Mouse (Mus musculus) myocyte (in vitro differentiated cells): ENCODE results near the gene Gm19426. TPM values are rescaled to one million over a fixed set of nuclear protein-coding genes. Genes with fewer than 3 reads are reported as not detected.

Experiments
- H3K27me3 ChIP-seq: one replicate; pipeline ENCODE4 v1.6.1; 2011; ENCODE audit not compliant: control insufficient read depth, insufficient read depth, insufficient read length
- H3K36me3 ChIP-seq: one replicate; pipeline ENCODE4 v1.6.1; 2011; ENCODE audit not compliant: control insufficient read depth, insufficient read depth
- H3K4me2 ChIP-seq: one replicate; pipeline ENCODE4 v1.6.1; 2011; ENCODE audit warnings: low read depth, control low read depth
- H3K4me3 ChIP-seq: one replicate; pipeline ENCODE4 v1.5.1; 2011; ENCODE audit warnings: mild to moderate bottlenecking, control low read depth, moderate library complexity
- H3K79me2 ChIP-seq: one replicate; pipeline ENCODE4 v1.6.1; 2011; ENCODE audit not compliant: control insufficient read depth, insufficient read depth
- H3ac ChIP-seq: one replicate; pipeline ENCODE4 v1.6.1; 2011; ENCODE audit not compliant: control insufficient read depth, insufficient read length
- CEBPB ChIP-seq: IDR thresholded peaks from 2 replicates; pipeline ENCODE4 v1.6.1; 2011; ENCODE audit warnings: mild to moderate bottlenecking, moderate library complexity; ENCODE audit not compliant: poor library complexity, insufficient read depth, severe bottlenecking
- E2F4 ChIP-seq: IDR thresholded peaks from one replicate; pipeline ENCODE4 v1.6.1; 2011; ENCODE audit warnings: mild to moderate bottlenecking, control low read depth, moderate library complexity; ENCODE audit not compliant: insufficient read depth
- MAX ChIP-seq: IDR thresholded peaks from one replicate; pipeline ENCODE4 v1.6.1; 2011; ENCODE audit warnings: low read depth, mild to moderate bottlenecking, control low read depth
- MYOD1 ChIP-seq, 3 experiments: IDR thresholded peaks; one replicate each; pipeline ENCODE4 v1.6.1; 2011; ENCODE audit warnings: control low read depth in 2 of 3, low read depth in 2 of 3, mild to moderate bottlenecking in 2 of 3, moderate library complexity in 1 of 3; ENCODE audit not compliant: insufficient read length in 2 of 3, control insufficient read depth in 1 of 3
- MYOG ChIP-seq, 3 experiments: IDR thresholded peaks; one replicate each; pipeline ENCODE4 v1.6.1; 2011; ENCODE audit warnings: control low read depth in 2 of 3, low read depth in 2 of 3, mild to moderate bottlenecking in 2 of 3; ENCODE audit not compliant: insufficient read length in 2 of 3, control insufficient read depth in 1 of 3, insufficient read depth in 1 of 3
- POLR2A ChIP-seq: IDR thresholded peaks from one replicate; pipeline ENCODE4 v1.6.1; 2011; ENCODE audit warnings: low read depth, mild to moderate bottlenecking, control low read depth, moderate library complexity; ENCODE audit not compliant: insufficient read length
- POLR2AphosphoS2 ChIP-seq: IDR thresholded peaks from one replicate; pipeline ENCODE4 v1.6.1; 2011; ENCODE audit warnings: low read depth, control low read depth; ENCODE audit not compliant: insufficient read length
- REST ChIP-seq: IDR thresholded peaks from one replicate; pipeline ENCODE4 v1.6.1; 2011; ENCODE audit warnings: mild to moderate bottlenecking, control low read depth, moderate library complexity; ENCODE audit not compliant: insufficient read depth, insufficient read length
- SRF ChIP-seq: IDR thresholded peaks from one replicate; pipeline ENCODE4 v1.6.1; 2011; ENCODE audit warnings: low read depth; ENCODE audit not compliant: control insufficient read depth, insufficient read length
- TCF12 ChIP-seq: IDR thresholded peaks from one replicate; pipeline ENCODE4 v1.6.1; 2011; ENCODE audit warnings: mild to moderate bottlenecking, control low read depth; ENCODE audit not compliant: poor library complexity, insufficient read depth, severe bottlenecking
- TCF3 ChIP-seq: IDR thresholded peaks from one replicate; pipeline ENCODE4 v1.6.1; 2011; ENCODE audit warnings: low read depth, control low read depth; ENCODE audit not compliant: insufficient read length
- USF1 ChIP-seq: IDR thresholded peaks from one replicate; pipeline ENCODE4 v1.6.1; 2011; ENCODE audit warnings: low read depth, mild to moderate bottlenecking, control low read depth, moderate library complexity
- polyA plus RNA-seq: library from polyadenylated mRNA; unstranded; fragments of >200 nt; fragmentation: generic; extraction: Trizol; gene quantifications from one replicate; pipeline ENCODE4 v1.2.1, GENCODE M21; 2012; ENCODE audit warnings: missing spikeins

The Gm19426 gene
- polyA plus RNA-seq, 1 experiment, result 3.0 TPM

GRCm38 (mm10) chr2:84740608-84741333 lies 2.7 kb downstream of the Gm19426 start:
- H3K4me3 ChIP-seq, result peak overlapping the region; percentile 99
- no peaks in the 10 kb centered on the region for H3K36me3 ChIP-seq
- no peak overlapping the region for H3ac ChIP-seq
- peaks cover 26% of the 10 kb centered on the region for H3K79me2 ChIP-seq
- no peaks in the 10 kb centered on the region for H3K27me3 ChIP-seq
- TF ChIP-seq POLR2AphosphoS2, result peak; percentile 66
- TF ChIP-seq USF1, result no peak
- peak overlapping the region; percentile 88 for H3K4me2 ChIP-seq

GRCm38 (mm10) chr2:84738271-84738911 lies 5.1 kb downstream of the Gm19426 start:
- H3K36me3 ChIP-seq, result no peaks in the 10 kb centered on the region
- H3ac ChIP-seq, result no peak overlapping the region
- TF ChIP-seq TCF3 (no peak), CEBPB (no peak), SRF (no peak), POLR2AphosphoS2 (peak; percentile 88), POLR2A (peak; percentile 19), MYOG (IDR thresholded peaks at IDR 0.05; ENCODE audit: control insufficient read depth in 1 of 3, insufficient read depth in 1 of 3, insufficient read length in 2 of 3, low read depth in 2 of 3) (no peak)
- peak overlapping the region; percentile 53 for H3K4me2 ChIP-seq
- no peak overlapping the region for H3K4me3 ChIP-seq
- H3K27me3 ChIP-seq, result no peaks in the 10 kb centered on the region
- peaks cover 25% of the 10 kb centered on the region for H3K79me2 ChIP-seq

GRCm38 (mm10) chr2:84737451-84737925 lies 6.0 kb downstream of the Gm19426 start:
- TF ChIP-seq E2F4 (no peak), POLR2AphosphoS2 (peak; percentile 98), TCF12 (no peak), POLR2A (peak; percentile 18), MYOD1 (IDR thresholded peaks at IDR 0.05; ENCODE audit: control insufficient read depth in 1 of 3, insufficient read length in 2 of 3, low read depth in 2 of 3) (no peak)
- Histone ChIP-seq H3K4me2 (no peak overlapping the region), H3K27me3 (no peaks in the 10 kb centered on the region), H3K4me3 (no peak overlapping the region), H3ac (no peak overlapping the region), H3K36me3 (no peaks in the 10 kb centered on the region), H3K79me2 (peaks cover 16% of the 10 kb centered on the region)

GRCm38 (mm10) chr2:84736312-84737161 lies 6.9 kb downstream of the Gm19426 start:
- Histone ChIP-seq H3K79me2 (peaks cover 6% of the 10 kb centered on the region), H3K4me3 (no peak overlapping the region), H3ac (no peak overlapping the region), H3K36me3 (no peaks in the 10 kb centered on the region), H3K27me3 (no peaks in the 10 kb centered on the region), H3K4me2 (no peak overlapping the region)
- TF ChIP-seq POLR2A, result peak; percentile 32
- no peak for TF ChIP-seq CEBPB
- peak; percentile 80 for TF ChIP-seq POLR2AphosphoS2
- TF ChIP-seq SRF, result no peak
- no peak for TF ChIP-seq E2F4
- no peak for TF ChIP-seq REST
- no peak for TF ChIP-seq MAX
- TF ChIP-seq TCF3, result no peak
- no peak for TF ChIP-seq MYOG (IDR thresholded peaks at IDR 0.05; ENCODE audit: control insufficient read depth in 1 of 3, insufficient read depth in 1 of 3, insufficient read length in 2 of 3, low read depth in 2 of 3)
- no peak for TF ChIP-seq USF1
- no peak for TF ChIP-seq TCF12
- no peak for TF ChIP-seq MYOD1 (IDR thresholded peaks at IDR 0.05; ENCODE audit: control insufficient read depth in 1 of 3, insufficient read length in 2 of 3, low read depth in 2 of 3)

- H3K36me3 ChIP-seq, result no peaks in the 10 kb centered on the region
- no peak overlapping the region for H3ac ChIP-seq
- H3K79me2 ChIP-seq, result no peaks in the 10 kb centered on the region
- H3K4me3 ChIP-seq, result peak overlapping the region; percentile 15
- H3K4me2 ChIP-seq, result peak overlapping the region; percentile 94
- TF ChIP-seq TCF3 (no peak), POLR2AphosphoS2 (peak; percentile 91)
- H3K27me3 ChIP-seq, result no peaks in the 10 kb centered on the region
Measured at GRCm38 (mm10) chr2:84735346-84735920, 8.0 kb downstream of the Gm19426 start.
